Mouse (Mus musculus): ENCODE data around the gene Qars.

DNA sequence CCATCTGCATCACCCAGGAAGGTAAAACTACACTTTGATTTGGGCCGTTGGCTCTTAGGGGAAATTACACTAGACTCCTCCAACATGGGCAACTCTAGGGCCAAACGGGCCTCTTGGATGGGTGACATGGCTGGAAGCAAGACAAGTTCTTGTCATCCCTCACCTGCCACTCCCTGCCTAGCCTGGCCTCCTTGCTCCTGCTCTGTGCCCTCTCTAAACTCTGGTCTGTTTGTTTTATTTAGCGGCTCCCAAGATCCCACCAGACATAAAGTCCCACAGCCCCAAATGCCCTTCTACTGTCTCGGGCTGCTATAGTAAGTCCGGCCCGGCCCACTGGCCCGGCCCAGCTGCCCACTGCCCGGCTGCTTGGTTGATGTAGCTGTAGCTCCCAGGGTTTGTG lies 56.2 kb downstream of the Qars start:
- TF ChIP-seq CTCF (IDR thresholded peaks at IDR 0.05; ENCODE audit: low read depth, low read length) (no peak), GATA1 (IDR thresholded peaks at IDR 0.05; ENCODE audit: borderline replicate concordance, low read length) (no peak), GATA2 (IDR thresholded peaks at IDR 0.05; ENCODE audit: borderline replicate concordance, low read depth, low read length) (no peak), POLR2AphosphoS5 (IDR thresholded peaks at IDR 0.05; ENCODE audit: insufficient replicate concordance, low read depth, low read length) (no peak), TAL1 (conservative IDR thresholded peaks at IDR 0.05; ENCODE audit: low read depth, low read length) (no peak)

All from G1E (cell line).